Mouse (Mus musculus): ENCODE measurements at regions not wholly inside any gene's neighbourhood (a gene's known extent, or its start where the extent isn't known, plus 50 kb on each side); places are given as distances from the start of the nearest gene placed in this dataset.

DNA sequence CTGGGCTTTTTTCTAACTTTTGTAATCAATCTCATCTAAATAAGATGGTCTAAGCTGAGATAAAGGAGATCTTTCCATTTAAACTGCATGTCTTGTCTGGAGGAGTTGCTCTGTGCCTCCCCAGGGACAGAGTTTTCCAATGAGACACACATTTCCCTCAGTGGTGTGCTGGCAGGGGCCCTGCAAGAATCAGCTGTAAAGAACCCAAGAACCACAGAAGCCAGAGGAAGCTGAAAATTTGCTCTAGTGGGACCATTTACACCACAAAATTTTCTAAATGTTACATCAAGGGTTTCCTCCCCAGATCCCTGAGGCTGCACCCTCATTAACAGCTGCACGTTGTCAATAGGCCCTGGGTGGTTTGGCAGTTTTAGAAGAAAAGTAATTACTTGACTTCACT, 301.0 kb upstream of the Ttc14 start:
- Histone ChIP-seq H3K27ac (replicated peaks; ENCODE audit: insufficient read depth, low read depth, low read length) (no peak overlapping the region), H3K4me3 (ENCODE audit: insufficient read depth, low read depth, low read length) (no peak overlapping the region), H3K79me2 (ENCODE audit: control insufficient read depth, insufficient read depth, low read length) (no peaks in the 10 kb centered on the region), H3K27me3 (ENCODE audit: control insufficient read depth, insufficient read depth, low read length) (no peaks in the 10 kb centered on the region), H3K36me3 (ENCODE audit: control insufficient read depth, insufficient read depth, low read length) (no peaks in the 10 kb centered on the region), H3K4me1 (ENCODE audit: control insufficient read depth, insufficient read depth, low read length) (no peaks in the 10 kb centered on the region), H3K9ac (ENCODE audit: low read depth, low read length) (no peak overlapping the region)
- 51% methylated on average over 1 of the region's 1 CpGs for WGBS
- no peak for DNase-seq (ENCODE audit: extremely low read depth, low read depth, low spot score)
- TF ChIP-seq POLR2A (IDR thresholded peaks at IDR 0.05; ENCODE audit: extremely low read depth, insufficient read depth, low read length) (no peak), CTCF (IDR thresholded peaks at IDR 0.05; ENCODE audit: low read depth, low read length) (no peak)

DNA sequence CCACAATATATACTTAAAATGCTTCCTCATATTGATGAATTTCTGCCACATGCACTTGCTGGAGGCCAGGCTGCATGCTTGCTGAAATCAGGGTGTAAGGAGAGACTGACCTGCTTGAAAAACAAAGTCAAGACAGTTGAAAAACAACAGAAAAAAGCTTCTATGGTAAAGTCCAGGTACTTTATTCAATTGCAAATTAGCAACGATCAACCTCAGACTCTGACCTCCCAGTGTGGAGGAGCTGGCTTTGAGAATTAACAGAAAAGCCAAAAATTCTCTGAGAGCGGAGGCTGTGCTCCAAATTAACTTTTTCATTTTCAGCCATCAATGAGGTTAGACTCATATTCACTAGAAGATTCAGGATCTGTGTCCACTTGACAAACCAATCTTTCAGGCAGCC, 291.4 kb upstream of the Ttc14 start:
- Histone ChIP-seq H3K9ac (ENCODE audit: low read depth, low read length) (no peak overlapping the region), H3K79me2 (ENCODE audit: control insufficient read depth, insufficient read depth, low read length) (no peaks in the 10 kb centered on the region), H3K4me1 (ENCODE audit: control insufficient read depth, insufficient read depth, low read length) (no peaks in the 10 kb centered on the region), H3K4me3 (ENCODE audit: insufficient read depth, low read depth, low read length) (no peak overlapping the region), H3K27me3 (ENCODE audit: control insufficient read depth, insufficient read depth, low read length) (no peaks in the 10 kb centered on the region), H3K36me3 (ENCODE audit: control insufficient read depth, insufficient read depth, low read length) (no peaks in the 10 kb centered on the region), H3K27ac (replicated peaks; ENCODE audit: insufficient read depth, low read depth, low read length) (no peak overlapping the region)
- 84% methylated on average over 2 of the region's 2 CpGs for WGBS
- TF ChIP-seq CTCF (IDR thresholded peaks at IDR 0.05; ENCODE audit: low read depth, low read length) (no peak), POLR2A (IDR thresholded peaks at IDR 0.05; ENCODE audit: extremely low read depth, insufficient read depth, low read length) (no peak)
- no peak for DNase-seq (ENCODE audit: extremely low read depth, low read depth, low spot score)

- 54% methylated on average over 1 of the region's 1 CpGs for WGBS
Measured at GRCm38 (mm10) chr3:33544161-33544560, 255.5 kb upstream of the Ttc14 start.

DNA sequence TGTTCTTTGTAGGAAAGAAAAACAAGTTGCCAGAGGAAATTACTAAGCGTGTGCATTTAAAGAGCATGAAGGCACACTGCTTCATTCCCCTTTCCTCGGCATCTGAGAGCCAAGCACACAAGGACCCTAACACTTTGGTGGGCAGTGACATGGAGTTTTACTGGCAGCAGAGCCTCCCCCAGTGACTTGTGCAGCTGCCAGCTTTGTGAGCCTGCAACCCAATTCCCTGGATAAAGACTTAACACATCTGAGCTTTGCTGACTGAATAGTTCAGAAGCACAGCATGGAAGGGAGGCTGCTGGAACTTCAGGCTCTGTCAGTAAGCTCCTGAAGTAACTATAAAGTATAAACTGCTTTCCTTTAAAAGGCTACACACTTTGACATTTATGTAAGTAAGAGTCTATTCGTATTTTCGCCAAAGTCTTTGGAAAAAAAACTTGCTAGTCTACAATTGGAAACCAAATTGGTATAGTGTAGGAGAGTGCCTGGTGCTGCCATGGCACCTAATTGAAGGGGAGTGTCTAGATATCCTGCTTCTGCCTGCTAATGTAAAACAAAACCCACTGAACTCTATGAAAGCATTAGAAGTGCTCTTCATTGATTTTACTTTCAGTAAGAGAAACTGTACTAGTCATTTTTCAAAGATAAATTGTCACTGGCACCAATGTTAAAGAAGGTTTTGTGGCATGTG, 236.8 kb upstream of the Ttc14 start:
- no peak overlapping the region for H3K4me3 ChIP-seq (ENCODE audit: insufficient read depth, low read depth, low read length)
- DNase-seq (ENCODE audit: extremely low read depth, low read depth, low spot score): no peak
- H3K27me3 ChIP-seq (ENCODE audit: control insufficient read depth, insufficient read depth, low read length): no peaks in the 10 kb centered on the region
- no peaks in the 10 kb centered on the region for H3K4me1 ChIP-seq (ENCODE audit: control insufficient read depth, insufficient read depth, low read length)
- WGBS: 76% methylated on average over 4 of the region's 4 CpGs
- no peak for TF ChIP-seq POLR2A (IDR thresholded peaks at IDR 0.05; ENCODE audit: extremely low read depth, insufficient read depth, low read length)
- no peak for TF ChIP-seq CTCF (IDR thresholded peaks at IDR 0.05; ENCODE audit: low read depth, low read length)
- H3K9ac ChIP-seq (ENCODE audit: low read depth, low read length): no peak overlapping the region
- H3K36me3 ChIP-seq (ENCODE audit: control insufficient read depth, insufficient read depth, low read length): no peaks in the 10 kb centered on the region
- H3K27ac ChIP-seq (replicated peaks; ENCODE audit: insufficient read depth, low read depth, low read length): no peak overlapping the region
- no peaks in the 10 kb centered on the region for H3K79me2 ChIP-seq (ENCODE audit: control insufficient read depth, insufficient read depth, low read length)

More at GRCm38 (mm10) chr3:33544161-33544560, 255.5 kb upstream of the Ttc14 start:
- DNase-seq (ENCODE audit: extremely low read depth, low read depth, low spot score): peak; percentile 14
- no peak overlapping the region for H3K27ac ChIP-seq (replicated peaks; ENCODE audit: insufficient read depth, low read depth, low read length)
- no peaks in the 10 kb centered on the region for H3K36me3 ChIP-seq (ENCODE audit: control insufficient read depth, insufficient read depth, low read length)
- H3K9ac ChIP-seq (ENCODE audit: low read depth, low read length): no peak overlapping the region
- TF ChIP-seq CTCF (IDR thresholded peaks at IDR 0.05; ENCODE audit: low read depth, low read length) (no peak), POLR2A (IDR thresholded peaks at IDR 0.05; ENCODE audit: extremely low read depth, insufficient read depth, low read length) (no peak)
- H3K79me2 ChIP-seq (ENCODE audit: control insufficient read depth, insufficient read depth, low read length): no peaks in the 10 kb centered on the region
- H3K4me3 ChIP-seq (ENCODE audit: insufficient read depth, low read depth, low read length): no peak overlapping the region
- no peaks in the 10 kb centered on the region for H3K27me3 ChIP-seq (ENCODE audit: control insufficient read depth, insufficient read depth, low read length)
- no peaks in the 10 kb centered on the region for H3K4me1 ChIP-seq (ENCODE audit: control insufficient read depth, insufficient read depth, low read length)

DNA sequence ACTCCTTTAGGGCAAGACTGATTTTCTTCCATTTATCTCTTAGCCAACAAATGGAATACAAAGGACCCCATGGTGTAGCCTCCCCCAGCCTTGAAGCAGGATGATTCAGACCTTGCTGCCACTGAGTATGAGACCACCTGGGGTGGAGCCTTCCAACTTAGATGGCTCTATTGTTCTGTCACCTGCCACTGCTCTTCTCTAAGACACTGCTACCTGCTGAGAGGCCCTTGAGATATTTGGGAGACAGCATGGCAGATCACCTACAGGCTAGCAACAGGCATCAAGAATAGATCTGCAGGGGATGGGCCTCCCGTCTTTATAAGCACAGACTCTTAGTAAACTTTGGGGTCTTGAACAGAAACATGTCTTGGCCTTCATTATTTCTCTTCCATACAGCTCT, 219.0 kb upstream of the Ttc14 start:
- no peak for TF ChIP-seq POLR2A (IDR thresholded peaks at IDR 0.05; ENCODE audit: extremely low read depth, insufficient read depth, low read length)
- no peak for TF ChIP-seq CTCF (IDR thresholded peaks at IDR 0.05; ENCODE audit: low read depth, low read length)

DNA sequence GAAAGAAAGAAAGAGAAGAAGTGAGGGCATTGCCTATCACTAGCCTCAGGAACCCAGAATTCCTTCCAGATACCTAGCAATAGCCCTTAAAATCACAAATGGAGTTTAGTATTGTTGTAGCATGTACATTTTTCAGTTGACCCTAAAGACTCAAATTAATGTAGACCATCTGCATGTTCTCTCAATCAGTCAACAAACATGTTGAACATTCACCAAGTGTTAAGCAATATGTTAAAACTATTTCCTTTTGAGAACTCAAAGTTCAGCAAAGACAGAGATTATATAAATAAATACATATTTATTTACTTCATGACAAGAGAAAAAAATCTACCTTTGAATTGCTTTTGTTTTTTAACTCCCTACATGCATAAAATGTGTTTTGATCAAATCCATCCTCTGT, 185.4 kb upstream of the Ttc14 start:
- H3K79me2 ChIP-seq (ENCODE audit: control insufficient read depth, insufficient read depth, low read length): no peaks in the 10 kb centered on the region
- TF ChIP-seq POLR2A (IDR thresholded peaks at IDR 0.05; ENCODE audit: extremely low read depth, insufficient read depth, low read length) (no peak), CTCF (IDR thresholded peaks at IDR 0.05; ENCODE audit: low read depth, low read length) (no peak)
- peak; percentile 54 for DNase-seq (ENCODE audit: extremely low read depth, low read depth, low spot score)
- H3K36me3 ChIP-seq (ENCODE audit: control insufficient read depth, insufficient read depth, low read length): no peaks in the 10 kb centered on the region
- H3K27ac ChIP-seq (replicated peaks; ENCODE audit: insufficient read depth, low read depth, low read length): no peak overlapping the region
- no peak overlapping the region for H3K4me3 ChIP-seq (ENCODE audit: insufficient read depth, low read depth, low read length)
- H3K27me3 ChIP-seq (ENCODE audit: control insufficient read depth, insufficient read depth, low read length): no peaks in the 10 kb centered on the region; the same call in 1 of the 2 replicates
- H3K9ac ChIP-seq (ENCODE audit: low read depth, low read length): no peak overlapping the region
- H3K4me1 ChIP-seq (ENCODE audit: control insufficient read depth, insufficient read depth, low read length): no peaks in the 10 kb centered on the region

More for the DNA sequence above, 219.0 kb upstream of the Ttc14 start:
- DNase-seq (ENCODE audit: extremely low read depth, low read depth, low spot score): no peak
- H3K36me3 ChIP-seq (ENCODE audit: control insufficient read depth, insufficient read depth, low read length): no peaks in the 10 kb centered on the region
- H3K79me2 ChIP-seq (ENCODE audit: control insufficient read depth, insufficient read depth, low read length): no peaks in the 10 kb centered on the region
- no peak overlapping the region for H3K9ac ChIP-seq (ENCODE audit: low read depth, low read length)
- no peak overlapping the region for H3K4me3 ChIP-seq (ENCODE audit: insufficient read depth, low read depth, low read length)
- no peaks in the 10 kb centered on the region for H3K4me1 ChIP-seq (ENCODE audit: control insufficient read depth, insufficient read depth, low read length)
- no peaks in the 10 kb centered on the region for H3K27me3 ChIP-seq (ENCODE audit: control insufficient read depth, insufficient read depth, low read length)
- WGBS: 52% methylated on average over 1 of the region's 1 CpGs
- no peak overlapping the region for H3K27ac ChIP-seq (replicated peaks; ENCODE audit: insufficient read depth, low read depth, low read length)

Data from liver, adult 2 months (tissue).